Mouse (Mus musculus) spleen, adult 2 months (tissue): ENCODE data around the gene Zfp113.

ENCODE experiments used
- CTCF ChIP-seq: fragments of 200-500 bp; IDR thresholded peaks from 2 replicates; pipeline ENCODE4 v1.5.1; 2011; ENCODE audit warnings: mild to moderate bottlenecking, inconsistent platforms; ENCODE audit not compliant: insufficient read depth, insufficient read length, insufficient replicate concordance; ENCODE audit errors: extremely low read depth
- POLR2A ChIP-seq: fragments of 200-500 bp; IDR thresholded peaks from 2 replicates; pipeline ENCODE4 v1.6.1; 2011; ENCODE audit warnings: low read depth, low read length, inconsistent platforms

- no peak for TF ChIP-seq CTCF
- TF ChIP-seq POLR2A, result no peak
Observed at GRCm38 (mm10) chr5:138094474-138094873, 61.1 kb downstream of the Zfp113 start.
